Mouse (Mus musculus): ENCODE results near the gene Slc1a1.

The Slc1a1 gene

DNA sequence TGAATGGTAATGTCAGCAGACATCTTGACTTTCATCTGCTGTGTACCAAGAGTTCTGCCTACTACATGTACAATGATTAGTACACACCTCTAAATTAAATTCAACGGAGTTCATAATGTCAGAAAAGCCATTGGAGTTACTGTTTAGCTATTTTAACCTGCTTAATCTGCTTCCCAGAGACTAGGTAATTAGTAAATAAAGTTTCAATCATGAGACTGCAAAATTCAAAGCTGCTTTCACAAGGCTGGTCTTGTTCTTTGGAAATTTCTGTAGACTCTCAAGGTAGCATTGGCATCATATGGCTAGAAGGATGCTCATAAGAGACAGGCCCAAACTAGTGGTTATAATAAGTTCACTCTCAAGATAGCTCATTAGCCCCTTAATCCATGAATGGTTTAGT is 20.0 kb downstream of the Slc1a1 start:
- DNase-seq, result no peak

GRCm38 (mm10) chr19:28860246-28860645 is 25.4 kb downstream of the Slc1a1 start:
- no peak for DNase-seq

- DNase-seq, result no peak
Observed at GRCm38 (mm10) chr19:28863626-28864025, 28.8 kb downstream of the Slc1a1 start.

DNA sequence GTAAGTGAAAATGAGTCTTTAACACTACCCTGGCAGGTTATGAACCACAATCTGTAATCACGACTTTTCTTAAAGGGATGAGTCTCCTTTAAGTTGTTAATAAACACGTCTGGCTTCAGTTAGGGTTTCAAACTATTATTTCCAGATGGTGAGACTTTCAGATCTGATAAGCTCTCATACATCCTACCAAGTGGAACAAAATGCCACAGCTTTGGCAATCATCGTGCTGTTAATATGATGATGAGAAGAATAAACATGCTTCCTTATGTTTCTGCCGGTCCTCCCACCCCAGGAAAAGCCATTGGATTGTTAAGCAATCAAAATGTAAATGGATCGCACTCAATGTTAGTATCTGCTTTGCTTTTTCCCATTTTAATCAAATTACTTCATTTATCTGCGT is 30.1 kb downstream of the Slc1a1 start:
- no peak for DNase-seq

GRCm38 (mm10) chr19:28865501-28865900 is 30.7 kb downstream of the Slc1a1 start:
- DNase-seq, result no peak

DNA sequence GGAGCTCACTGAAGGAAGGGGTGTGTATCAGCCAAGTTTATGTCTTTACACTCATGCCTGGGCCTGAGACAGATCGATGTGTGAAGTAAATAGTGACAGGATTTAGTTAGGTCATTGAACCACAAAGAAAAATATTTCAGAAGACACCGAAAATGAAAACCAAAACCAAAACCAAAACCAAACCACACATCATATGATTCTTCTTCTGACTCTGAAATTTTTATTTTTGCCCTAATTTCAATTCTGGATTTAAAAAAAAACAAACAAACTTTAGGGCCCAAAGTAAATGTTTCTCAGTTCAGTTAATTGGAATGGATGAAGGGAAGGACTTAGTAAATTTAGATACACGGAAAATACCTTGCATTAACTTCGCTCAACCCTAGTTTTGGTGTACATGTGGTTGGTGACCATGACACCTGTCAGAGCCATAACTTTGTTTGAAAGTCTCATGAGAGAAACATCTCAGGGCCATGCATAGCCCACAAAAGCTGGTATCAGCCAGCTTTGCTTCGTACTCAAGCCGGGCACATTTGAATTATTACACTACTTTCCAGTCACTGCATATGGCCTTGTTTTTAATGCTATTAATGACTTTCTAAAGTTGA is 34.5 kb downstream of the Slc1a1 start:
- DNase-seq, result no peak

- no peak for DNase-seq
Observed at GRCm38 (mm10) chr19:28870351-28870750, 35.5 kb downstream of the Slc1a1 start.

- DNase-seq, result no peak
Observed at GRCm38 (mm10) chr19:28879476-28879875, 44.6 kb downstream of the Slc1a1 start.

DNA sequence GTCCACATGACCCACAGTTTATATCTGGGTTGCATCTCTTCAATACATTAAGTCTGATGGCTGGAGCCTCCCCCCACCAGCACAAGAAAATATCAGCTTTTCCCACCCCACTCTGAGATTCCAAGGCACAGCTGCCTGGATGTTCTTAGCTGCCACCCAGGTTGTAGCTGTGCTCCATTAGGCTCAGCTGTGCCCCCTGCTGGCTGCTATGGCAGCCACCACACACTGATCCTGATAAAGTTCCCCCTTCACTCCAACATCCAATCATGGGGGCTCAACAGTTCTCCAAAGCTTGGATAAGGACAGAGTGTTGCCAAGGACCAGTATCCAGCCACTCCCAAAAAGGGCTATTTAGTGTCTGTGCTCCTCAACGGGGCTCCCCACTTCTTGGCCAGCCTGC is 48.3 kb downstream of the Slc1a1 start:
- peak; percentile 20 to 25 for DNase-seq

DNA sequence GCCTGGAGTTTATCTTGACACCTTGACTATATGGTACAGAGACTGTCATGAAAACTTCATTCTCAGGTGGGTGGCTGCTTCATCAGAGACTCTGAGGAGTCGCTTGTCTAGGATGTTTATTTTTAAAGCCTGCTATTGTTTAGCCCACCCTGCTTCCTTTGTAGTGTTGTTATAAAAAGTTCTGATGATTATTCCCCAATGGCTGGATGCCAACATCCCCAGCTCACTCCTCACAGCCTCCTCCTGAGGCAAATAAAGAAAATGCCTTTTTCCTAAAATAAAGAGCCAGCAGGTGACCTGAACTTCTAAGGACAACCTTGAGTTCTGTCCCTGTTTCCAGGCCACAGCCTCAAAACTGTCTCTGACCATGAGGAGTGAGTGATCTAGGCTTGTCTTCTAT is 53.6 kb downstream of the Slc1a1 start:
- no peak for DNase-seq

DNA sequence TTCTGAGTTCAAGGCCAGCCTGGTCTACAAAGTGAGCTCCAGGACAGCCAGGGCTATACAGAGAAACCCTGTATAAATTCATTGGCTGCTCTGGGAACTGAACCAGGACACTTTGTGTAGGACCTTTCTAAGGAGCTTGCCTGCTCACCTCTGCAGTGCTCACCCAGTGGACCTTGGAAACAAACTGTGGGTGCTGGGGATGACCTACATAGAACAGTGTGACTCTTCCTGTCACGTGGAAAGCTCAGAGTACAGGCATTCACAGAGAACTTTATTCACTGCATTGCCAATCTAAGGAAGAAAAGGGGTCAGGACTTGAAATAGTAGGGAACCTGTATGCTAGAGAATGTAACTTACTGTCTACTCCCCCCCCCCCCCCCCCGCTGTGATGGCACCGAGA is 54.4 kb downstream of the Slc1a1 start:
- DNase-seq, result no peak

DNA sequence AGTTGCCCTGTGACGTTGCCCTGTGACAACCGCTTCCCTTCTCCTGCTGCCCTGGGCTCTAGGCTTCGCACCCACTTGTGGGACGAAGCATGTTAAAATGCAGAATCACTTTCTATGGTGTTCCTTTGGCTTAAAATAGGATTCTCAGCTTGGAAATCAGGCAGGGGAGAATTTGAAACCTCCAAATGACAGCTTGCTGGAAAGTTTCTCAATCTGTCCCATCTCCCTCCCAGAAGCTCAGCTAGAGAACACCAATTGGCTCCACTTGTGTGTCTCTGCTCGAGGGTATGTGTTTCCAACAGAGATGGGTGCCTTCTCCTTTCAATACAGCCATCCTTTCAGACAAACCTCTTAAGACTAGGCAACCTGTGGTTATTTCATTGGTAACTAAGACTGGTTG is 56.4 kb downstream of the Slc1a1 start:
- no peak for DNase-seq

- DNase-seq, result no peak
Observed at GRCm38 (mm10) chr19:28891864-28892263, 57.0 kb downstream of the Slc1a1 start.

GRCm38 (mm10) chr19:28896639-28897038 is 61.8 kb downstream of the Slc1a1 start:
- DNase-seq, result no peak

GRCm38 (mm10) chr19:28897497-28897896 is 62.6 kb downstream of the Slc1a1 start:
- DNase-seq, result no peak

DNA sequence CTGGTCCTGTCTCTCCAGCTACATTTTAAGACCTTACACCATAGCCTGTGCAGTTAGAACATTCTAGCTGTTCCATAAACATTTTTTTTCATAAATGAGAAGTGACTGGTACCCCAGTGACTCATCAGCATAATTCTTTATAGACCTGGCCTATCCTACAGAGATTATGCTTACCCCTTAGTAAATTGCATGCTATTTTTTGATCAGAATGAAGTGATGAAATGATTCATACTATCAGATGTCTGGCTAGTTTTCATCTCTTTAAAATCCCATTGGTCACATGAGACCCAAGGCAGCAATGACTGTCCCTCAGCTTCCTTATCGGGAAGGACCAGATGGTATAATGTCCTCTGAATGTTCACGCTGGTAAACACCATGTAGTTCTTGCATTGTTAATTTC is 65.9 kb downstream of the Slc1a1 start:
- DNase-seq, result no peak

- DNase-seq, result no peak
Observed at GRCm38 (mm10) chr19:28902111-28902510, 67.3 kb downstream of the Slc1a1 start.

- no peak for DNase-seq
Observed at GRCm38 (mm10) chr19:28902806-28903205, 68.0 kb downstream of the Slc1a1 start.

- DNase-seq, result no peak
Observed at GRCm38 (mm10) chr19:28903536-28904119, 68.8 kb downstream of the Slc1a1 start.

DNA sequence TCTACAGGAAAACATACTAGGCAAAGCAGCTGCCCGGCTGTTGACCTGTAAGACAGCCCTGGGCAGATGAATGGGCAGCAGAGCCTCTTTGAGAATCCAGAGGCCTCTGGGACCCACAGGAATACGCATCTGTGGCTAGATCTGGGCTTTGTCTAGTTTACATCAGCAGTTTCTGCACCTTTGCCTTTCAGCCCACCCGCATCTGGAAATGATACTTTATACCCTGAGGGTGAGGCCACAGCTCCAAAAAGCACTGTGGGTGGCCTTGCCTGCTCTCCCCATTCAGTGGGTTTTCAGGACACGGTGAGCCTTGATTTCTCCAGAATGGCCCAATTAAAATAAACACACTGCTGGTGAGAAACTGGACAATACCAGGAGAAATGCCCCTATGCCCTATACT is 73.3 kb downstream of the Slc1a1 start:
- DNase-seq, result no peak

DNA sequence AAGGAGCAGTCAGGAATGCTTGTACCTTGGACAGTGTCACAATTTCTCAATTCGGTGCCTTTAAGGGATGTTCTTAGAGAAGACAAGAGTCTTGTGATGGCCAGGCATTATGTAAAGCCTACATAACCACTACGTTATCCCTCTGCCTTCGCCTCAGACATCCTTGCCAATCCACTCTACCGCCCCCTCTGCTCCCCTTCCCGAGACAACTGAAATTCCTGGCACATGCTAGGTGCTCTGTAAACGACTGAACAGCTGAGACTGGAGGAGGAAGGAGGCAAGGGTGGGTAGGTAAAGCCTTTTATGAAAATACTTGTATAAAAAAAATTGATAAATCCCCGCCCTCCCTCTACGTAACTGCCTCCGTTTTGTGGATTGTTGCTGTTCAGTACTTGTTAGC is 73.8 kb downstream of the Slc1a1 start:
- no peak for DNase-seq

DNA sequence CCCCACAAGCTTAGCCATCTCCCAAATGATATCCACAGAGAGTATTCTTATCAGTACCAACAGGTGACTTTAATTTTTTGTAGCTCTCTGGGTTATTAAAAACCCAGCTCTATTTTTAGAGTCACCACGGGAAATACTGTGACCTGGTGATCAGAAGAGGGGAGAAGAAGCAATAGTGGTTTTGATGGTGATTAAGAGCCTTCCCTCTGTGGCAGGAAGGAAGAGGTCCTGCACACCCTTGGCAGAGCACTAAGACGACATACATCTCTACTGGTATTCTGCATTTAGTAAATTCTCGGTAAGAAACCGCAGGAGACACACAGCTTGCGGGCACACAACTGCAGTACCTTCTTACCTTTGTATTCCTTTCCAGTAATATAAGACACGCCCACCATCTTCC is 79.7 kb downstream of the Slc1a1 start:
- DNase-seq, result no peak

- DNase-seq, result no peak
Observed at GRCm38 (mm10) chr19:28915602-28916250, 80.9 kb downstream of the Slc1a1 start.

GRCm38 (mm10) chr19:28916492-28916891 is 81.6 kb downstream of the Slc1a1 start:
- no peak for DNase-seq

GRCm38 (mm10) chr19:28917839-28918238 is 83.0 kb downstream of the Slc1a1 start:
- no peak for DNase-seq

Measured in cerebellum, postnatal 36 days (tissue).